Mouse (Mus musculus) forebrain, embryonic 15.5 days (tissue): Measurements from ENCODE around the gene Bach2. TPM values are rescaled to one million over a fixed set of nuclear protein-coding genes. Genes with fewer than 3 reads are reported as not detected.
A peak's percentile ranks its signal among the peaks of the same experiment; 100 is the strongest.

Experiments used
- ATAC-seq: fragments of 200-750 bp; cut with Nextera tagmentation; replicated peaks from 2 replicates; pipeline ENCODE4 v1.8.0; 2017; ENCODE audit warnings: mild to moderate bottlenecking, moderate TSS enrichment, moderate library complexity
- H3K27ac ChIP-seq: fragments of 300-500 bp; sonication (generic); replicated peaks from 2 replicates; pipeline ENCODE4 v1.5.1; 2015; ENCODE audit warnings: mild to moderate bottlenecking, inconsistent platforms
- H3K27me3 ChIP-seq: fragments of 300-500 bp; sonication (generic); 2 replicates; pipeline ENCODE4 v1.6.1; 2015; ENCODE audit warnings: inconsistent platforms
- H3K36me3 ChIP-seq: fragments of 300-500 bp; sonication (generic); 2 replicates; pipeline ENCODE4 v1.6.1; 2015; ENCODE audit warnings: mild to moderate bottlenecking, inconsistent platforms
- H3K4me1 ChIP-seq: fragments of 300-500 bp; sonication (generic); 2 replicates; pipeline ENCODE4 v1.6.1; 2015; ENCODE audit warnings: inconsistent platforms
- H3K4me2 ChIP-seq: fragments of 300-500 bp; sonication (generic); replicated peaks from 2 replicates; pipeline ENCODE4 v1.6.1; 2015; ENCODE audit warnings: mild to moderate bottlenecking, inconsistent platforms
- H3K4me3 ChIP-seq: fragments of 300-500 bp; sonication (generic); 2 replicates; pipeline ENCODE4 v1.5.1; 2015; ENCODE audit warnings: mild to moderate bottlenecking, inconsistent platforms
- H3K9ac ChIP-seq: fragments of 300-500 bp; sonication (generic); replicated peaks from 2 replicates; pipeline ENCODE4 v1.6.1; 2015; ENCODE audit warnings: mild to moderate bottlenecking, inconsistent platforms
- H3K9me3 ChIP-seq: fragments of 300-500 bp; sonication (generic); 2 replicates; pipeline ENCODE4 v1.6.1; 2016; ENCODE audit warnings: inconsistent platforms
- WGBS: fragments of 180-500 bp; shearing (Covaris S2); methylation state at CpG from one replicate; pipeline ENCODE4 v1.1.7; 2015; ENCODE audit warnings: mixed read lengths; 5-methylcytosine and 5-hydroxymethylcytosine counted together
- polyA plus RNA-seq: library from polyadenylated mRNA; unstranded; fragments of >200 nt; fragmentation: Nextera tagmentation; extraction: Ambion mirVana; gene quantifications from 2 replicates; pipeline ENCODE4 v1.2.1, GENCODE M21; 2015

Bach2 gene
- polyA plus RNA-seq, 1 experiment from 2014 or later, result 34.9 TPM

DNA sequence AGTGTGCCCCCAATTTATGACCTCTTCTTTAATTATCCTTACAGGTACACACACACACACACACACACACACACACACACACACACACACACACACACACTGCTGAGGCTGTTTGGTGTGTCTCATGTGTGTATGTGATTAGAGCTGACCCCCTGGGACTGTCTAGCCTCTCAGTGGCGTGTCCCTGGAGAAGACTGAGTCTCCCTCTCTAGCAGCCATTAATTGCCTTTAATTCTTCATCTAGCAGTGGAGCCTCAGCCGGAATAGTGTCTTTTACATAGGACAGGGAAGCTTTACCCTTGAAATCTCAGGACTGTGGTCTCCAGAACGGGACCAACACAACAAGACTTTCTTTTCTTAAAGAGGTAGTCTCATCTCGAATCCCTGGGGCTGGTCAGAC, 22.3 kb downstream of the Bach2 start:
- H3K9me3 ChIP-seq, result no peaks in the 10 kb centered on the region
- H3K27ac ChIP-seq, result no peak overlapping the region
- no peak overlapping the region for H3K4me3 ChIP-seq
- no peak overlapping the region for H3K9ac ChIP-seq
- H3K4me2 ChIP-seq, result no peak overlapping the region
- peaks cover 22% of the 10 kb centered on the region for H3K4me1 ChIP-seq
- no peaks in the 10 kb centered on the region for H3K36me3 ChIP-seq
- no peaks in the 10 kb centered on the region for H3K27me3 ChIP-seq
- ATAC-seq, result no peak
- 75% methylated on average over 4 of the region's 4 CpGs for WGBS

DNA sequence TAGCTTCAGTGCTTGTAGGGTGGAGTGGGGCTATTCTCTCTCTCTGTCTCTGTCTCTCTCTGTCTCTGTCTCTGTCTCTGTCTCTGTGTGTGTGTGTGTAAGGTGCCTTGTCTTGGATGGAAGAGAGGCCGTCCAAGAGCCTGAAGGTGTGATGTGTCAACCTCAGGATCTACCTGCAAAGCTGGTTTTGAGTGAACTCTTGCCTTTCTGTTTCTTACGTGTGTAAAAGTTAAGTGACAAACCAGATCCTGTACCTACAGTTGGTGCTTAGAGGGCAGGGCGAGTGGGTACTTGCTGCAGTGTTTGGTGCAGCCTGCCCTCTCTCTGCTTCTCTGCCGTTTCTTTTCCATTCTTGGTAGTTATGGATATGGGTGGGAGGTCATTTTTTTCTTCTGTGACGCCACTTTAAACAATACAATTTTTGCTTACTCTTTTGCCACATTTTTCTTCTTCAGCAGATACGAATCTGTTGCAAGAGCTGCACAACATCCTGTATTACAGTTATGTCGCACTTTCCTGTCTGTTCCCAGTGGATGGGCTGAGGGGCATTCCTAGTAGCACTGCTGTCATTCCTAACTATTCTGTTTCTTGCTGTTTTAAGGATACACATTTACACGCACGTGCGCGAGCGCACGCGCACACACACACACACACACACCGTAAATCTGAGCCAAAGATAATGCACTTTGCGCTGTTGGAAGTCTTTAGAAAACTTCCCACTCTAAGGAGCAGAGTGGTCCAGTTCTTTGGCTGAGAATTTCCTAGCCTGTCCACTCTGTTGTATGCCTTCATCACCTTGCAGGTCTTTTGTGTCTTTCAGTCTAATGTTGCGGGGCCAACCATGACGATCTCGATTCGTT, 24.5 kb downstream of the Bach2 start:
- Histone ChIP-seq H3K36me3 (no peaks in the 10 kb centered on the region; the same call in 1 of the 2 replicates), H3K4me1 (peaks cover 30% of the 10 kb centered on the region), H3K27ac (no peak overlapping the region), H3K9me3 (no peaks in the 10 kb centered on the region), H3K4me2 (no peak overlapping the region), H3K4me3 (no peak overlapping the region), H3K9ac (no peak overlapping the region), H3K27me3 (no peaks in the 10 kb centered on the region)
- no peak for ATAC-seq
- WGBS, result 84% methylated on average over 20 of the region's 20 CpGs

DNA sequence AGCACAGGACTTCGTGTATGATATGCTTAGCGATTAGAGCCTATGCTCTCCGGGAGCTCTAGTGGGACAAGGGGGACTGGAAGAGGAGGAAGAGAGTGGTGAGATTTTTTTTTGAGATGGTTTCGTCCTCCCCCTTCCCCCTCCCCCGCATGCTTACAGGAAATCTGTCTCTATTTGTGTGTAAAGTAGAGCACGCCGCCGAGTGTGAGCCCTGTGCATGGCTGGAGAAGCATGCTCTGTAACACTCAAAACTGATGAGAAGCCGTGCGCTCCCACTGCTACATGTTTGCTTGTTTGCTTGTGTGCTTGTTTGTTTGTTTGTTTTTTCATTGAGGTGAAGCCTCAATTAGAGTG, 25.1 kb downstream of the Bach2 start:
- Histone ChIP-seq H3K27ac (no peak overlapping the region), H3K27me3 (no peaks in the 10 kb centered on the region), H3K4me1 (peaks cover 30% of the 10 kb centered on the region), H3K4me2 (no peak overlapping the region), H3K9me3 (no peaks in the 10 kb centered on the region), H3K4me3 (no peak overlapping the region), H3K9ac (no peak overlapping the region), H3K36me3 (no peaks in the 10 kb centered on the region; the same call in 1 of the 2 replicates)
- WGBS, result 60% methylated on average over 10 of the region's 10 CpGs
- no peak for ATAC-seq

DNA sequence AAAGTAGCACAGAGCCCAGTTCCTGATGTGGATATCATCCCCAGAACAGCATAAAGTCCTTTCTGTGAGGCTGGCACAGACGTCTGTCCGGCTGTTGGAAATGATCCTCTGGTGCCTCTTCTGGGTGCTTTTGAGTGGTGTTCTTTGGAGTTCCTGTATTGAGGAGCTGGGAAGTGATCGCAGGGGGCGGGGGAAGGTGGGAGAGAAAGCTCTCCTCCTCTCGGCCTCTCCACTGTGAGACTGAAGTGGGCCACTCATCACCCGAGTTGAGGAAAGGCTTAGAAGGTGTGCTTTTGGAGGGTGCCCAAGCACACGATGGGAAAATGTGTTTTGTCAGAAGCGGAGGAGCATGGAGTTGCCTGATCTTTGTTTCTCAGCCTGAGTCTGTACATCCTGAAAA, 26.3 kb downstream of the Bach2 start:
- WGBS, result 70% methylated on average over 8 of the region's 8 CpGs
- no peak overlapping the region for H3K9ac ChIP-seq

DNA sequence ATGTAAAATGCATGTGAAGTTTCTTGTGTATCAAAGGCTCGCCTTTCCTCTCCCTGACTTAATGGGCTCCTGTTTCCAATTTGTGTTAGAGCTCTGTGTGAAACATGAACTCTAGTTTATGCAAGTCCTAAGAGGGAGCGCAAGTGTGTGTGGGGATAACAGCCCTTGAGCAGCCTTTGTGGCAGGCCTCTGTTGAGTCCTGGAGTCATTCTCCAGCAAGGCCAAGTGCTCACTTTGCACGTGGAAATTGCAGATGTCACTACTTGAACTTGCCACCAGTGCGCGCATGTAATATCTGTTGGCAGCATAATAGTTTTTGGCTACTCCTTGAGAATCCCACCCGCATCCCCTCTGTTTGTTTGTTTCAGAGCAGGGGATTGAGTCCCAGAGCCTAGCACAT, 28.1 kb downstream of the Bach2 start:
- WGBS, result 72% methylated on average over 6 of the region's 6 CpGs
- Histone ChIP-seq H3K27me3 (no peaks in the 10 kb centered on the region), H3K4me1 (peaks cover 30% of the 10 kb centered on the region), H3K4me2 (no peak overlapping the region), H3K27ac (no peak overlapping the region), H3K9ac (no peak overlapping the region), H3K9me3 (no peaks in the 10 kb centered on the region), H3K4me3 (no peak overlapping the region), H3K36me3 (no peaks in the 10 kb centered on the region; the same call in 1 of the 2 replicates)
- ATAC-seq, result no peak

More for the DNA sequence above, 26.3 kb downstream of the Bach2 start:
- Histone ChIP-seq H3K9me3 (no peaks in the 10 kb centered on the region), H3K4me2 (no peak overlapping the region), H3K4me1 (peaks cover 30% of the 10 kb centered on the region), H3K27me3 (no peaks in the 10 kb centered on the region), H3K36me3 (no peaks in the 10 kb centered on the region; the same call in 1 of the 2 replicates), H3K27ac (no peak overlapping the region), H3K4me3 (no peak overlapping the region)
- no peak for ATAC-seq

DNA sequence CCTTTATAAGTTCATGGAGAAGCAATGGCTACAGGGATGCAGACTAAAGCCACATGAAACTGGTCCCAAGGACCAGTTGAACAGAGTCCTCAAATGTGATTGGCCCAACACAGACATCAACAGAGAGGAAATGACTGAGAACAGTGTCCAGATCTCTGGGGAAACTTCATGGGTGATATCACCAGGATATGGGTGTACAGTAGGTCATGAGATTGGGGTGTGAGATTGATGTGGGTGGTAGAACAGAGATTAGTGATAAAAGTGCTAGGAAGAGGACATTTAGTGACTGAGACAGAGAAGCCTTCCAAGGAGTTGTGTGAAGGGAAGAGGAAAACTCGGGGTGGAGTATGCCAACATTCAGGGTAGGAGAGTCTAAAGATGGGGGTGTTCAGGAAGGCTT, 29.4 kb downstream of the Bach2 start:
- H3K4me3 ChIP-seq, result no peak overlapping the region

DNA sequence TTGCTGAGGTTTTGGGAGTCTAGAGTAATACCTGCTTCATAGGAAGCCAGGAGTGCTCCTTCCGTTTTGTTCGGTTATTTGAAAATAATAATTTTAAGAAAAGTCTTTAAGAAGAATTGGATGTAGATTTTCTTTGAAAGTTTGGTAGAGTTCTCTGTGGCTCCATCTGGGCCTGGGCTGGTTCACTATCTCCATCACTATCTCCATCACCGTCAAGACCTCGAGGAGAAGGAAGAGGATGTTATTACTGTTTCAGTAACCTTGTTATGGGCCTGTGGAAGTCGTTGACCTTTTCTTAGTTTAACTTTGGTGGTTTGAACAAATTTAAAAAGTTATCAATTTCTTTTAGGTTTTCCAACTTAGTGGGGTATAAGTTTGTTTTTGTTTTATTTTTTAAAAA, 33.8 kb downstream of the Bach2 start:
- Histone ChIP-seq H3K4me1 (no peaks in the 10 kb centered on the region), H3K27ac (no peak overlapping the region), H3K27me3 (no peaks in the 10 kb centered on the region), H3K9ac (no peak overlapping the region), H3K9me3 (no peaks in the 10 kb centered on the region), H3K36me3 (no peaks in the 10 kb centered on the region; the same call in 1 of the 2 replicates), H3K4me2 (no peak overlapping the region), H3K4me3 (no peak overlapping the region)
- no peak for ATAC-seq
- WGBS, result 82% methylated on average over 5 of the region's 5 CpGs

More for the DNA sequence above, 29.4 kb downstream of the Bach2 start:
- Histone ChIP-seq H3K4me1 (peaks cover 30% of the 10 kb centered on the region), H3K36me3 (no peaks in the 10 kb centered on the region; the same call in 1 of the 2 replicates), H3K4me2 (no peak overlapping the region), H3K27me3 (no peaks in the 10 kb centered on the region), H3K9me3 (no peaks in the 10 kb centered on the region), H3K27ac (no peak overlapping the region), H3K9ac (no peak overlapping the region)
- no peak for ATAC-seq
- 94% methylated on average over 1 of the region's 1 CpGs for WGBS

DNA sequence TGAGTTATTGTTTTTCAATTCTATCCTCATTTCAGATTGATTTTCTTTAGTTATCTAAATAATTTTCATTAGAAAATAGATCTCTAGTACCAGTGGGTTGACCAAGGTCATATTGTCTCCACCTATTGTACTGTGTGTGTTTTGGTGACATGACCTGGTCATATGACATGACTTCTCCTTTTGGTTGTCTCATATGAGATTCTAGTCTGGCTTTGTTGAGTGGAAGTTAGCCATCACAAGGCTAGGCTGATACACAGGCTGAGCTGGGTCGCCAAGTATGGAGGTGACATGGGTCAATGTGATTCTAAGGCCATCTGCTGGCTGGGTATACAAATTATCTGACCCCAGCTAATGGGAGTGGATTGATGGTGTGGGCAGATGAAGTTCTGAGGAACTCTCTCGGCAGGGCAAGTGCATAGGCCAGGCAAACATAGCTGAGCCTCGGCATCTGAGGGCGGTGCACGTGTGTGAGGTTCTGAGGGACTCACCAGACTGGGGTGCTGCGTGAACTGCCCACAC, 36.2 kb downstream of the Bach2 start:
- 92% methylated on average over 6 of the region's 6 CpGs for WGBS
- Histone ChIP-seq H3K27me3 (no peaks in the 10 kb centered on the region), H3K4me2 (no peak overlapping the region), H3K27ac (no peak overlapping the region; the same call in 1 of the 2 replicates), H3K4me3 (no peak overlapping the region), H3K4me1 (peaks cover 4% of the 10 kb centered on the region; the same call in 1 of the 2 replicates), H3K9me3 (no peaks in the 10 kb centered on the region), H3K9ac (no peak overlapping the region), H3K36me3 (no peaks in the 10 kb centered on the region)
- no peak for ATAC-seq

DNA sequence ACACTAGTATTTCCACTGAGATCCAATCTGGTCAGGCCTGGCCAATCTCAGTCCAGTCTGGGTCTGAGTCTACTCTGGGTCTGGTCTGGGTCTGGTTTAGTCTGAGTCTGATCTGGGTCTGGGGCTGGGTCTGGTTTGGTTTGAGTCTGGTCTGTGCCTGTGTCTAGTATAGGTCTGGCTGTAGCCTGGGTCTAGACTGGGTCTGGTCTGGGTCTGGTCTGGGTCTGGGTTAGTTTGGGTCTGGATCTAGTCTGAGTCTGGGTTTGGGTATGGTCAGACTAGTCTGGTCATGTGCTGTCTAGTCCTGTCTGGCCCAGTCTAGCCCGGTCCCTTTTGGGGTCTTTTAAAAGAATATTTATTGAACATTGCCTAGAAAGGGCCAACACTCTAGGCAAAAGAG, 41.2 kb downstream of the Bach2 start:
- Histone ChIP-seq H3K4me3 (no peak overlapping the region), H3K4me1 (peaks cover 10% of the 10 kb centered on the region; the same call in 1 of the 2 replicates), H3K27ac (no peak overlapping the region), H3K36me3 (no peaks in the 10 kb centered on the region), H3K9ac (no peak overlapping the region), H3K27me3 (no peaks in the 10 kb centered on the region), H3K9me3 (no peaks in the 10 kb centered on the region), H3K4me2 (no peak overlapping the region)
- peak; percentile 26; the same call in 1 of the 2 replicates for ATAC-seq
- WGBS, result 97% methylated on average over 1 of the region's 1 CpGs

DNA sequence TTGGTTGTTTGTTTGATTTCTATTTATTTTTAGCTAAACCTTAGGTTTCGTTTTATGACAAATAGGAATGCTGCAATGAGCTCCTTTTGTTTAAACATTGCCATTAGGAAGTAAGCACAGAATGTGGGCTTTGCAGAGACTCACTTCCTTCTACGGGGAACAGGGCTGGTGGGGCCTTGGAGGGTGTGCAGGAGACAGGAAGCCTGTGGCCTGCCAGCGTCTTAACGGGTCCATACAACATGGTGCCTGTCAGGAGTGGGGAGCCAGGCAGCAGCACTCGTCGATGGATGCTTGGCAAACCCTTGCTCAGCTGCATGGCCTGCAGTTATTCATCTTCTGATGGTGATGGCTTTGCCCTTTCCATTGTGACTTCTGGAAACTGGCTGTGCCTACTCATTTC, 41.8 kb downstream of the Bach2 start:
- H3K9me3 ChIP-seq, result no peaks in the 10 kb centered on the region
- H3K27ac ChIP-seq, result 0 out of 2 replicates have a peak overlapping the region, but pooled peaks have one; percentile 27
- WGBS, result 58% methylated on average over 6 of the region's 6 CpGs
- H3K36me3 ChIP-seq, result no peaks in the 10 kb centered on the region
- ATAC-seq, result no peak
- H3K27me3 ChIP-seq, result no peaks in the 10 kb centered on the region
- no peak overlapping the region for H3K4me3 ChIP-seq
- H3K4me1 ChIP-seq, result peaks cover 10% of the 10 kb centered on the region; the same call in 1 of the 2 replicates
- H3K4me2 ChIP-seq, result no peak overlapping the region
- H3K9ac ChIP-seq, result no peak overlapping the region

DNA sequence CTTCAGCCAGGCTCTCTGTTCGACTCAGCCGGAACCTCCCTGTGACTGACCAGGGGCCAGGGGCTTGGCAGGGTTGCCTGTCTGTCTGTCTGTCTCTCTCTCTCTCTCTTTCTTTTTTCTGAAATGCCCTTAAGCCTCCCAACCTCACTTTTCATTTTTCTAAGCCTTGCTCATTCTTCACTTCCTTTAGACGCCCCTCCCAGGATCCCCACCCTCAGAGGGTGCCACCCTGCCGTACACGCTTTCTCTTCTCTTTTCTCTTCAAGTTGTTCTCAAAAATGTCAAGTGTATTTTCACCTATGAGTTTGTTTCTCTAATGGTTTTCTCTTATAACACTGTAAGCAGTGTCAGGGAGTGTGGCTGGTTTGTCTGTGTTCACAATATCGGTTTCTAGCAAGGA, 42.7 kb downstream of the Bach2 start:
- Histone ChIP-seq H3K9me3 (no peaks in the 10 kb centered on the region), H3K36me3 (no peaks in the 10 kb centered on the region), H3K27ac (no peak overlapping the region), H3K9ac (no peak overlapping the region), H3K4me2 (no peak overlapping the region), H3K4me1 (peaks cover 16% of the 10 kb centered on the region), H3K27me3 (no peaks in the 10 kb centered on the region), H3K4me3 (no peak overlapping the region)
- WGBS, result 84% methylated on average over 6 of the region's 6 CpGs
- no peak for ATAC-seq

DNA sequence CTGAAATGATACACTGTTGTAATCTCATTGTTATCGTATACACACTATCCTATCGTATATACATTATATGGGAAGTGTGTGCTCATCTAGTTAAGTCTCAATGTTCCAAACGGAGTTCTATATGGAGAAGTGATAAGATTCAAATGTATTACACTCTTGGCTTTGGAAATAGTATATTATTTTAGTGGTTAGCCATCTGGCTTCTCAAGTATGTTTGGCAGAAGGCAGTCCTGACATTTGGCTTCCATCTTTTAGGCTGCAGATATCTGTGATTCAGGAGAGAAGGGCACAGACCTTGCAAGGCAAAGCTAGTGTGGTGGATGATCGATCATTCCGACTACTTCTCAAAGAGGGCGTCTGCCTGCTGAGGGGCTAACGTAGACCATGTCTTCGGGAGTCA, 47.8 kb downstream of the Bach2 start:
- Histone ChIP-seq H3K9me3 (no peaks in the 10 kb centered on the region), H3K27ac (peak overlapping the region; percentile 67), H3K36me3 (no peaks in the 10 kb centered on the region), H3K4me3 (no peak overlapping the region), H3K4me1 (peaks cover 48% of the 10 kb centered on the region), H3K9ac (no peak overlapping the region), H3K27me3 (no peaks in the 10 kb centered on the region), H3K4me2 (no peak overlapping the region)
- 74% methylated on average over 8 of the region's 8 CpGs for whole genome bisulfite sequencing
- ATAC-seq, result no peak
